Mouse (Mus musculus) embryonic facial prominence, embryonic 13.5 days (tissue): Measurements from ENCODE around the gene Mlh1. TPM values are rescaled to one million over a fixed set of nuclear protein-coding genes. Genes with fewer than 3 reads are reported as not detected.
A peak's percentile ranks its signal among the peaks of the same experiment; 100 is the strongest.

ENCODE experiments used
- ATAC-seq: fragments of 200-750 bp; cut with Nextera tagmentation; 2 replicates; pipeline ENCODE4 v1.8.0; 2017; ENCODE audit warnings: low read depth; ENCODE audit not compliant: insufficient number of reproducible peaks, insufficient read depth, low FRiP score, low TSS enrichment
- H3K27ac ChIP-seq: fragments of 300-500 bp; sonication (generic); 2 replicates; pipeline ENCODE4 v1.5.1; 2015; ENCODE audit warnings: moderate library complexity, mild to moderate bottlenecking, inconsistent platforms
- H3K27me3 ChIP-seq: fragments of 300-500 bp; sonication (generic); 2 replicates; pipeline ENCODE4 v1.6.1; 2015; ENCODE audit warnings: mild to moderate bottlenecking, inconsistent platforms
- H3K36me3 ChIP-seq: fragments of 300-500 bp; sonication (generic); 2 replicates; pipeline ENCODE4 v1.6.1; 2015; ENCODE audit warnings: mild to moderate bottlenecking, inconsistent platforms
- H3K4me1 ChIP-seq: fragments of 300-500 bp; sonication (generic); 2 replicates; pipeline ENCODE4 v1.6.1; 2015; ENCODE audit warnings: inconsistent platforms
- H3K4me2 ChIP-seq: fragments of 300-500 bp; sonication (generic); 2 replicates; pipeline ENCODE4 v1.6.1; 2015; ENCODE audit warnings: moderate library complexity, mild to moderate bottlenecking, inconsistent platforms
- H3K4me3 ChIP-seq: fragments of 300-500 bp; sonication (generic); 2 replicates; pipeline ENCODE4 v1.5.1; 2015; ENCODE audit warnings: mild to moderate bottlenecking, inconsistent platforms
- H3K9ac ChIP-seq: fragments of 300-500 bp; sonication (generic); 2 replicates; pipeline ENCODE4 v1.6.1; 2015; ENCODE audit warnings: mild to moderate bottlenecking, inconsistent platforms
- H3K9me3 ChIP-seq: fragments of 300-500 bp; sonication (generic); 2 replicates; pipeline ENCODE4 v1.6.1; 2016; ENCODE audit warnings: inconsistent platforms
- WGBS: fragments of 180-500 bp; shearing (Covaris S2); methylation state at CpG from one replicate; pipeline ENCODE4 v1.1.7; 2015; ENCODE audit warnings: mixed read lengths; 5-methylcytosine and 5-hydroxymethylcytosine counted together
- polyA plus RNA-seq: library from polyadenylated mRNA; unstranded; fragments of >200 nt; fragmentation: Nextera tagmentation; extraction: Ambion mirVana; gene quantifications from 2 replicates; pipeline ENCODE4 v1.2.1, GENCODE M21; 2015

Mlh1 gene
- polyA plus RNA-seq, 1 experiment from 2014 or later: 35.3 TPM

DNA sequence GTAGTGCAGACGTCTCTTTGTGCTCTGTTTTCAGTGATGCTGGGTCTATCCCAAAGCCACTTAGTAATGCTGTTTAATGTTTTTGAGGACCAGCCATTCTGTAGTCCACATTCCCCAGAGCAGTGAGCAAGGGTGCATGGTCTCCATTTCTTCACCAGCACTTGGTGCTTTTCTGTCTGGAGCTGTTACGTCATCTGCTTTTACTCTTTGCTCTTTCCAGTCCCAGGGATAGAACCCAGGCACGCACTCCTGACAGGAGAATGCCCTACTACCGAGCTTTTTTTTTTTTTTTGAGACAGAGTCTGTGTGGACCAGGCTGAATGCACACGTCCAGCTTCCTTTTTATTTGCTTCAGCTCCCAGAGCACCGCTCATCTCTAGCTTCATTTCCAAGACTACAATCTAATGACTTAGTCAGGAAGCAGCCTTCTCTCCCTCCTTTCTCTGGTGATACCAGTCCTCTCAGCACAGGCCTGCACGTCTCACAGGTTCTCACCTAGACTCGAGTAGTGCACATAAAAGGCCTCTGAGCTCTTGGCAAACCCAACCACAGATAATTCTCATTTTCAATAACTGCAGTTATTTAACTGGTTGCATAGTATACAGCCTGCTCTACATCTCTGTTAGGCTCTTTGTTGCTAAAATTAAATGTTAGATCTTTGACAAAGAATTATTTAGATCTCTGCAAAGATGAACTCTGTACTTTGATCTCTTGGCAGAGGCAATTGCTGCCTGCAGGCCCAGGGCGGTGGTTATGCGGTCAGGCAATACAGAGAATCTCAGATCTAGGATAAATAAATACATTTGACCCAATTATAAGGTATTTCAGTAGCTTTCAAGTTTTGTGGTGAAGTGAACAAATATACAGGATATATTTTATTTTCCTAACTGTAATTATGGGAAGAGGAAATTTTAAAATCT is 60.2 kb downstream of the Mlh1 start:
- Histone ChIP-seq H3K27ac (no peak overlapping the region), H3K4me3 (no peak overlapping the region), H3K27me3 (no peaks in the 10 kb centered on the region), H3K4me2 (no peak overlapping the region), H3K36me3 (peaks cover 28% of the 10 kb centered on the region), H3K4me1 (peaks cover 20% of the 10 kb centered on the region), H3K9ac (no peak overlapping the region), H3K9me3 (no peaks in the 10 kb centered on the region)
- no peak for ATAC-seq
- 72% methylated on average over 10 of the region's 10 CpGs for WGBS

DNA sequence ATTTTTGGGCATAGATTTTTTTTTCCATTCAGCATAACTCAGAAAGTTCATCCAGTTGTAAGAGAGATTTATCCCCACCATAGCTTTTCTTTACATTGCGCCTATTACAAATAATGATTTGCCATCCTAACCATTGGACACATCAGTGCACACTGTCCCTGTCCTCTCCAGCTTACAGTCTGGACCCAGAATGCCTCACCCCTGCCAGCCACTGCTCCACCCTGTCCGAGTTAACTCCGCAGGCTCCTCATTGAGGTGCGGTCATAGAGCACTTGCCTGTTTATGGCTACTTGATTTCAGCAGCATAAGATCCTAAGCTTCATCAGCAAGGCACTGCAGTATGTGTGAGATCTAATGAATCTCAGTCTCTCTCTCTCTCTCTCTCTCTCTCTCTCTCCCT is 61.2 kb downstream of the Mlh1 start:
- no peak for ATAC-seq
- peaks cover 20% of the 10 kb centered on the region for H3K4me1 ChIP-seq
- WGBS: 90% methylated on average over 4 of the region's 4 CpGs

DNA sequence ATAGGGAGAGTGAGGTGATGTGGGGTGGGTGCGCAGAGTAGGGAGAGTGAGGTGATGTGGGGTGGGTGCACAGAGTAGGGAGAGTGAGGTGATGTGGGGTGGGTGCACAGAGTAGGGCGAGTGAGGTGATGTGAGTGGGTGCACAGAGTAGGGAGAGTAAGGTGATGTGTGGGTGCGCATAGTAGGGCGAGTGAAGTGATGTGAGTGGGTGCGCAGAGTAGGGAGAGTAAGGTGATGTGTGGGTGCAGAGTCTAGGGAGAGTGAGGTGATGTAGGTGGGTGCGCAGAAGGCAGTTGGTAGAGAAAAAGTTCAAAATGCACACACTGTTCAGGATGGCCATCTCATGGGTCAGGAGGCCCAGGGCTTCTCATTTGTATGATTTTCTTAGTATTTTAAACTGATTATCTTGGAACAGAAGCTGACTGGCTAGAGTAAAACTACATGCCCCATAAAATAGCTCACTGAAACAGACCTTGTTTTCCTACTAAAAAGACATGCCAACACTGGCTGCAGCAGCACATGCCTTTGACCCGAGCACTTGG is 62.4 kb downstream of the Mlh1 start:
- H3K4me2 ChIP-seq: no peak overlapping the region
- H3K9me3 ChIP-seq: no peaks in the 10 kb centered on the region
- 92% methylated on average over 7 of the region's 7 CpGs for WGBS
- H3K4me1 ChIP-seq: peaks cover 20% of the 10 kb centered on the region
- H3K27me3 ChIP-seq: no peaks in the 10 kb centered on the region
- peaks cover 19% of the 10 kb centered on the region for H3K36me3 ChIP-seq
- no peak overlapping the region for H3K9ac ChIP-seq
- H3K4me3 ChIP-seq: no peak overlapping the region
- no peak for ATAC-seq
- H3K27ac ChIP-seq: no peak overlapping the region

More for the DNA sequence above, 61.2 kb downstream of the Mlh1 start:
- H3K27me3 ChIP-seq: no peaks in the 10 kb centered on the region
- H3K27ac ChIP-seq: no peak overlapping the region
- H3K36me3 ChIP-seq: peaks cover 26% of the 10 kb centered on the region
- no peak overlapping the region for H3K4me3 ChIP-seq
- H3K4me2 ChIP-seq: no peak overlapping the region
- no peak overlapping the region for H3K9ac ChIP-seq
- H3K9me3 ChIP-seq: no peaks in the 10 kb centered on the region

DNA sequence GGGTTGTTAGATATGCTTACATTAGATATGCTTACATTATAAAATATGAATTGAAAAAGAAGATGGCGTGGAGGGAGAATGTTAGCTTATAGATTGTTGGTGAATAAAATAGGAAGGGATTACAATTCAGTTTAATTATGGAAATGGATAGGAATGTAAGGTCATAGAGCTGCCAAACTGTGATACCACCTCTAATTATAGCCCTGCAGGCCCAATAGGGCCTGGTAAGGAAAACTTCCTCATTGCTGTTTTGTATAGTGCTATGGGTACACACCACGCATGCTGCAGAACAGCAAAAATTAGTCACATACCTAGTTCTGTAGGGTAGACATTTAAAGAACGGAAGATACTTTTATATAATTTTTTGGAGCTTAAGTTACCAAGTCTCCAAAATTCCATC is 63.4 kb downstream of the Mlh1 start:
- peaks cover 16% of the 10 kb centered on the region for H3K36me3 ChIP-seq
- no peak for ATAC-seq
- H3K9me3 ChIP-seq: no peaks in the 10 kb centered on the region
- peaks cover 20% of the 10 kb centered on the region for H3K4me1 ChIP-seq
- H3K27ac ChIP-seq: no peak overlapping the region
- no peak overlapping the region for H3K9ac ChIP-seq
- no peak overlapping the region for H3K4me2 ChIP-seq
- H3K27me3 ChIP-seq: no peaks in the 10 kb centered on the region
- WGBS: 66% methylated on average over 3 of the region's 3 CpGs
- no peak overlapping the region for H3K4me3 ChIP-seq

DNA sequence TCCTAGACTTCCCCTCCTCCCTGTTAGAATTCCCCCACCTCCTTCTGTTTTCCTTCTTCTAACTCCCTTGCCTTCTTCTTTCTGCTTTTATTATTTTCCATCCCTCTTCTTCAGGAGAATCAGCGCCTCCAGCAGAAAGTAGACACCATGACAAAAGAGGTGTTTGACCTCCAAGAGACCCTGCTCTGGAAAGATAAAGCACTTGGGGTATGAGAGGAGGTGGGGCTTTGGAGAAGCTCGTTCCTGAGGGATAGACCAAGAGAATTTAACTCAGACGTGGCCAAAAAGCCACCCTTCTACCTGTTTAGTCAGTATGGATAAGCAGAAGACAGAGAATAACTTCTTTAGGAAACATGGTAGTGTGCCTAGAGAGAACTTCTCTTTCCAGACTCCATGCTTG is 63.9 kb downstream of the Mlh1 start:
- Histone ChIP-seq H3K27ac (no peak overlapping the region), H3K27me3 (no peaks in the 10 kb centered on the region), H3K4me2 (no peak overlapping the region), H3K36me3 (peaks cover 18% of the 10 kb centered on the region), H3K4me3 (no peak overlapping the region), H3K9ac (no peak overlapping the region), H3K4me1 (peaks cover 15% of the 10 kb centered on the region), H3K9me3 (no peaks in the 10 kb centered on the region)
- 47% methylated on average over 3 of the region's 3 CpGs for WGBS
- no peak for ATAC-seq

DNA sequence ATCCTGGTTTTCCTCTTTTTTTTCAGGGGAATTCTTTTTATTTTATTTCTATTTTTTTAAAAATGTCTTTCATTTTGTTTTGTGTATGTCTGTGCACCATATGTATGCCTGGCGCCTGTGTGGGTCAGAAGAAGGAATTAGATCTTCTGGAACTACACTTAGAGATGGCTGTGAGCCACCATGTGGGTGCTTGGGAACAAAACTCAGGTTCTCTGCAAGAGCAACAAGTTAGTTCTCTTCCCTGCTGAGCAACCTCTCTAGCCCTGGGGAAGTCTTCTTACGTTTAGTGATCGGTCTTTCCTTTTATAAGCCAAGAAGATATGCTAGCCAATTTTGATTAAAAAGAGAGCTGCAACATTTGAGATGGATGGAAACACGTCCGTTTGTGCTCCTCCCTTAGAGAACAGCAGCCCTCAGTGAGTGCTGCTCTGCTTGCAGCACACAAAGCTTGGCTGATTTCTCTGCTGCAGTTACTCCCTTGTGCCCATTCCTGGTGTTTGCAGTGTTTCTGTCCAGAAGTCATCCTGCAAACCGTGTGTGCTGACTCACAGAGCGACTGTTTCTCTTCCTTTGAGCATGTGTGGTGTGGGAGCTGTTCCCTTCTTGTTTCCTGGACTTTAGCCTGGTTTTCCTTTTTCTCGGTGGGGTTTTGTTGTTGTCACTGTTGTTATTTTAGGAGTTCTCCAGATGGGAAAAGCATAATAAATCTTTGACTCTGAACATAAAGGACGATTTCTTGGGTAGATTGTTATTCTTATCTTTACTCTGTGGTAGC is 66.8 kb downstream of the Mlh1 start:
- Histone ChIP-seq H3K4me1 (peaks cover 12% of the 10 kb centered on the region), H3K4me2 (no peak overlapping the region), H3K27me3 (no peaks in the 10 kb centered on the region), H3K27ac (peak overlapping the region; percentile 60; the same call in 1 of the 2 replicates), H3K9ac (no peak overlapping the region), H3K36me3 (peaks cover 27% of the 10 kb centered on the region), H3K4me3 (no peak overlapping the region), H3K9me3 (no peaks in the 10 kb centered on the region)
- 60% methylated on average over 9 of the region's 9 CpGs for WGBS
- no peak for ATAC-seq

- Histone ChIP-seq H3K4me3 (no peak overlapping the region), H3K27ac (no peak overlapping the region), H3K9me3 (no peaks in the 10 kb centered on the region), H3K36me3 (0 out of 2 replicates have a peak, but pooled peaks cover 15% of the 10 kb centered on the region), H3K4me2 (no peak overlapping the region), H3K9ac (no peak overlapping the region), H3K27me3 (no peaks in the 10 kb centered on the region), H3K4me1 (peaks cover 5% of the 10 kb centered on the region)
- no peak for ATAC-seq
Observed at GRCm38 (mm10) chr9:111200208-111200607, 71.4 kb downstream of the Mlh1 start.

DNA sequence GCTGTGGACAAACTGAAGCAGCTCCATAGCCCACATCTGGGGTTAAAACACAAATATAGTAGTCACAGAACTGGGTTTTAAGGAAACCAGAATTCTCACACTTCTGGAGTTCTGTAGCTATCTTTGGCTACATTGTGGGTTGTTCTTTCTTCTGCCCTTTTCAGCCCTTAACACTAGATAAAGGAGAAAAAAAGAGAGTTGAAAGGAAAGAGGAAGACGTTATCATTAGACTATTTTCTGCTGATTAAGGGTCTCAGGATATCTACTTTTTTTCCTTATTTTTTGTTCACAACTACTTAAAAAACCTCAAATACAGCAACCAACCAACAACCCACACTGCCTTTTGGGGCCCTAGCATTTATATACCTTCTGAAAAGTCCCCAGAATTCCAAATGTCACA is 73.3 kb downstream of the Mlh1 start:
- Histone ChIP-seq H3K36me3 (peaks cover 19% of the 10 kb centered on the region), H3K9me3 (no peaks in the 10 kb centered on the region), H3K4me1 (no peaks in the 10 kb centered on the region), H3K27me3 (no peaks in the 10 kb centered on the region), H3K27ac (no peak overlapping the region), H3K4me3 (no peak overlapping the region), H3K9ac (no peak overlapping the region), H3K4me2 (no peak overlapping the region)
- ATAC-seq: no peak
- 85% methylated on average over 1 of the region's 1 CpGs for WGBS

DNA sequence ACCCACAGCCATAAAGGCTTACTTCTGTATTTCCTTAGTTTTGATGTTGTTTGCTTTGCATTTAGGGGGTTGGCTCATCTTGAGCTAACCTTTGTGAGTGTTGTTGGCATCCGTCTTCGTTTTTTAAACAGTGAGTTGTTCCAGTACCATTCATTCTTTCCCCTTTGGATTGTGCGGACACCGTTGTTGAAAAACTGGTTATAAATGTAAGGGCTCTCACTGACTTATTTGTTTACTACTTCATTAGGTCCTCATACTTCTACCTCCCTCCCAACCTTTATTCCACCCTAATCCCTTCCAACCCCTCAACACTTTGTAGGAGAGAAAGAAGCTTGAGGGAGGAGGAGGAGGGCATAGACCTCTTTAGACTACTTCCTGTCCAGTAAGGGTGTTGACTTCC is 73.9 kb downstream of the Mlh1 start:
- 93% methylated on average over 4 of the region's 4 CpGs for WGBS
- no peak overlapping the region for H3K4me3 ChIP-seq

GRCm38 (mm10) chr9:111197116-111197515 is 74.5 kb downstream of the Mlh1 start:
- Histone ChIP-seq H3K9me3 (no peaks in the 10 kb centered on the region), H3K27ac (no peak overlapping the region), H3K4me2 (no peak overlapping the region)

More for the DNA sequence above, 73.9 kb downstream of the Mlh1 start:
- no peak for ATAC-seq
- peaks cover 21% of the 10 kb centered on the region for H3K36me3 ChIP-seq
- H3K9me3 ChIP-seq: no peaks in the 10 kb centered on the region
- H3K27ac ChIP-seq: no peak overlapping the region
- H3K27me3 ChIP-seq: no peaks in the 10 kb centered on the region
- H3K9ac ChIP-seq: no peak overlapping the region
- no peak overlapping the region for H3K4me2 ChIP-seq
- H3K4me1 ChIP-seq: no peaks in the 10 kb centered on the region

DNA sequence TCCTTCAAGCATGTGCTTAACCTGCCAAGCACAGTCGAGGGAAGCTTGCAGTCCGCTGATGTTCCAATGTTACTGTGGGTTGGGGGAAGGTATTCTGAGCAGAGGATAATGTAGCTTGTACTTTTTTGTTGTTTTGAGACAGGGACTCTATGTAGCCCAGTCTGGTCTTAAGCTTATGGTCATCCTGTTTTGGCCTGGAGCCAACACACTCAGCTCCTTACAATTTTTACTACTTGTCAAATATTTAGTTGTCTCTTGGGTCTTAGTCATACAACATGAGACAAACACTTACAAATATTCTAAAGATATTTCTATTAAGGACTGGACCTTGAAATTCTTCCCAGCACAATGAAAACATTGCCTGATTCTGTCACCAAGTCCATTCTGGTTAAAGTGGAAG is 78.4 kb downstream of the Mlh1 start:
- Histone ChIP-seq H3K27ac (no peak overlapping the region), H3K4me1 (no peaks in the 10 kb centered on the region), H3K27me3 (no peaks in the 10 kb centered on the region), H3K36me3 (peaks cover 35% of the 10 kb centered on the region), H3K9me3 (no peaks in the 10 kb centered on the region), H3K4me2 (no peak overlapping the region), H3K9ac (no peak overlapping the region), H3K4me3 (no peak overlapping the region)
- ATAC-seq: no peak
- WGBS: 98% methylated on average over 2 of the region's 2 CpGs

More at GRCm38 (mm10) chr9:111197116-111197515, 74.5 kb downstream of the Mlh1 start:
- H3K36me3 ChIP-seq: peaks cover 20% of the 10 kb centered on the region
- no peaks in the 10 kb centered on the region for H3K27me3 ChIP-seq
- no peak overlapping the region for H3K9ac ChIP-seq
- no peak overlapping the region for H3K4me3 ChIP-seq
- no peaks in the 10 kb centered on the region for H3K4me1 ChIP-seq
- ATAC-seq: no peak
- WGBS: 91% methylated on average over 3 of the region's 3 CpGs
